Mouse (Mus musculus) thymus, postnatal 4 days (tissue): Measurements from ENCODE around the gene Gm20388.

Experiments used
- DNase-seq: peaks from one replicate; pipeline ENCODE4 v3.0.0; 2021

Gene Gm20388

GRCm38 (mm10) chr8:122473911-122474421, 2563.3 kb downstream of the Gm20388 start:
- peak; percentile 70 for DNase-seq

GRCm38 (mm10) chr8:122474951-122475560, 2564.4 kb downstream of the Gm20388 start:
- DNase-seq = peak; percentile 68

GRCm38 (mm10) chr8:122475580-122476320, 2565.1 kb downstream of the Gm20388 start, which contains the start of the genes Rnf166 and Ctu2:
Rnf166 (minus strand) TSS chr8:122476064.
Ctu2 (plus strand) TSS chr8:122476143.
- peak; percentile 98 for DNase-seq

- DNase-seq = no peak
Observed at GRCm38 (mm10) chr8:122482448-122482847, 2571.8 kb downstream of the Gm20388 start.

- DNase-seq = no peak
Observed at GRCm38 (mm10) chr8:122483877-122484276, 2573.2 kb downstream of the Gm20388 start.

- DNase-seq = no peak
Observed at GRCm38 (mm10) chr8:122484831-122485230, 2574.2 kb downstream of the Gm20388 start.

- no peak for DNase-seq
Observed at GRCm38 (mm10) chr8:122488387-122488786, 2577.7 kb downstream of the Gm20388 start.

GRCm38 (mm10) chr8:122497016-122497734, 2586.5 kb downstream of the Gm20388 start:
- DNase-seq = no peak

GRCm38 (mm10) chr8:122497912-122498311, 2587.3 kb downstream of the Gm20388 start:
- peak; percentile 65 for DNase-seq

- DNase-seq = peak; percentile 84
Observed at GRCm38 (mm10) chr8:122500856-122501255, 2590.2 kb downstream of the Gm20388 start.

- DNase-seq = no peak
Observed at GRCm38 (mm10) chr8:122511552-122511951, 2600.9 kb downstream of the Gm20388 start.

- no peak for DNase-seq
Observed at GRCm38 (mm10) chr8:122512392-122512791, 2601.8 kb downstream of the Gm20388 start.

- no peak for DNase-seq
Observed at GRCm38 (mm10) chr8:122515699-122516098, 2605.1 kb downstream of the Gm20388 start.

GRCm38 (mm10) chr8:122517541-122518190, 2607.0 kb downstream of the Gm20388 start:
- no peak for DNase-seq

GRCm38 (mm10) chr8:122520611-122521010, 2610.0 kb downstream of the Gm20388 start:
- no peak for DNase-seq

- DNase-seq = no peak
Observed at GRCm38 (mm10) chr8:122522796-122523651, 2612.4 kb downstream of the Gm20388 start.

GRCm38 (mm10) chr8:122523652-122524360, 2613.2 kb downstream of the Gm20388 start:
- no peak for DNase-seq

GRCm38 (mm10) chr8:122524506-122524905, 2613.9 kb downstream of the Gm20388 start:
- no peak for DNase-seq

GRCm38 (mm10) chr8:122525004-122525403, 2614.4 kb downstream of the Gm20388 start:
- DNase-seq = no peak

GRCm38 (mm10) chr8:122526084-122526483, 2615.4 kb downstream of the Gm20388 start:
- no peak for DNase-seq

- DNase-seq = peak; percentile 52
Observed at GRCm38 (mm10) chr8:122526526-122527170, 2616.0 kb downstream of the Gm20388 start.
